Mouse (Mus musculus) cortical plate, adult 2 months (tissue): Measurements from ENCODE around the gene Prss30.

Experiments used
- CTCF ChIP-seq: fragments of 200-500 bp; IDR thresholded peaks from 2 replicates; pipeline ENCODE4 v1.5.1; 2011; ENCODE audit warnings: mild to moderate bottlenecking, control low read depth, low read length; ENCODE audit not compliant: insufficient read depth; ENCODE audit errors: extremely low read depth
- POLR2A ChIP-seq: fragments of 200-500 bp; IDR thresholded peaks from 2 replicates; pipeline ENCODE4 v1.6.1; 2011; ENCODE audit warnings: mild to moderate bottlenecking, low read length, control low read depth; ENCODE audit not compliant: insufficient read depth; ENCODE audit errors: extremely low read depth

DNA sequence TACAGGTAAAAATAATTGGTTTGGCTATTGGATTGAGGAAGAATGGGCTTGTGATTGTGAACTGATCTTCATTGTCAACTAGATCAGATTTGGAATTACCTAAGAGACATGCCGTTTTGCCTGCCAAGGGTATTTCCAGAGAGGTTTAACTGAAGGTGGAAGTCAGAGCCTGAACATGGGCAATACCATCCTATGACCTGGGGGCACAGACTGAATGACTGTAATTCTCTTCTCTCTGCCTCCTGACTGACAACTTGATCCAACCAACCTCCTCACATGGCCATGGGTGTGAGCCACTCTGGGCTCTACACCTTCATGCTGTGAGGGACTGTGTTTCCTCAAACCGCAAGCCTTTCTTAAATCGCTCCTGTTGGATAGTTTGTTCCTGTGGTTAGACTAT, 24.7 kb upstream of the Prss30 start:
- TF ChIP-seq CTCF = no peak
- TF ChIP-seq POLR2A = no peak
